Mouse (Mus musculus): ENCODE measurements around the gene Tube1. TPM values are rescaled to one million over a fixed set of nuclear protein-coding genes. Genes with fewer than 3 reads are reported as not detected.

Tube1 gene
- total RNA-seq (2021), result 1 to 10 TPM; 1.6 to 2.0 TPM
- long read RNA-seq, experiment 1, partial matches to known transcripts, result 0 of 2 reads
- long read RNA-seq, experiment 1, other reads (novel, unspliced or antisense), result 0 of 2 reads
- long read RNA-seq, experiment 2, result 0 reads

DNA sequence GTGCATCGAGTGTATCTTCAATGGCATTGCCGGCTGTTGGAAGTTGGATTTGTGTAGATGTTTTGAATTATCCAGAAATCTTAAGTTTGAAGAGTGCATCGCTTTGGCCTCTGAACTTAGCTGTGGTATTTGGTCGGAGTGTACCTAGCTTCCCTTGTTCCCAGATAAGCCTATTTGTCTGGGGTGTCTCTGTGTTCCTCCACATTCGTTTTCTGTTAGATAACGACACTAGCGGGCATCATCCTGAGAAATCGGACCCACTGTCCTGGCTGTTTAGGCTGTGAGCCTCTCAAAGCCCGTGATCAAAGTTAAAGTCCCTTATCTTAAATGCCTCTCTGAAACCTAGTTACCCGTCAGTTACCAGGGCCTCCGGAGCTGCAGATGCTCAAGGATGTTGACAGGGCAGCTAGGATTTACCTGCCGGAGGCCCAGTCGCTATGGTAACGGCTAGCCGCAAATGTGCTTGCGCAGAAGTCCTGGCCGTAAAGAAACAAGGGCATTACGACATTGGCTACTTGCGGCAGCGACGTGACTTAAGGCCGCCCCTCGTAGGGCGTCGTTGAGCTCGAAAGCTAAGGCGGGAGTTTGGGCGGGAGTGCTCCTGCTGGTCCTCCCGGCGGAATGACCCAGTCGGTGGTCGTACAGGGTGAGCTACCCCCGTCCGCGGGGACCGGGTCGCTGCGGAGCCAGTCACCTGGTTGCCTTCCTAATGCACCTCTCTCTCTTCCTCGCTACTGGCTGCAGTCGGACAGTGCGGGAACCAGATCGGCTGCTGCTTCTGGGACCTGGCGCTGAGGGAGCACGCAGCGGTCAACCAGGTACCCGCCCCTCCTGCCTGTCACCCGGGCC lies at the start of gene Tube1, which contains the start of gene Fam229b:
Gene Tube1 (plus strand): TSS at position 515 of the 849 bp plus-strand sequence.
Gene Fam229b (minus strand): TSS at position 453 of the 849 bp plus-strand sequence.
- DNase-seq, result peak; percentile 79

DNA sequence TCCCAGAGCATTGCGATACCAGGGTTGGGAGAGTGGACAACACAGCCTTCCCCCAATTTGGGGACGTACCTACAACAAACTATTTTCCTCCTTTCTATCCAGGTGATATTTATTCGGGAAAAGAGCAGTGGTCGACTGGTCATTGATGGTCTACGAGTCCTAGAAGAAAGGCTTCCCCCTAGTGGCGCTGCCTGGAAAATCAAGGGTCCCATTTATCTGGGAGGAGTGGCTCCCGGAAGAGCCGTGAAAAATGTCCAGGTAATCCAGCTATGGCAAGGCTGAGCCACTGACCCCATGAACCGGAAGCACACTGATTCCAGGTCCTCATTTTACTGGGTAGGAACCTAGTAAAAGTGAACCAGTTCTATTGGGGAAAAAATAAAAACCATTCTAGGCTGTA lies 36.8 kb upstream of the Tube1 start:
- DNase-seq, result peak; percentile 44

DNA sequence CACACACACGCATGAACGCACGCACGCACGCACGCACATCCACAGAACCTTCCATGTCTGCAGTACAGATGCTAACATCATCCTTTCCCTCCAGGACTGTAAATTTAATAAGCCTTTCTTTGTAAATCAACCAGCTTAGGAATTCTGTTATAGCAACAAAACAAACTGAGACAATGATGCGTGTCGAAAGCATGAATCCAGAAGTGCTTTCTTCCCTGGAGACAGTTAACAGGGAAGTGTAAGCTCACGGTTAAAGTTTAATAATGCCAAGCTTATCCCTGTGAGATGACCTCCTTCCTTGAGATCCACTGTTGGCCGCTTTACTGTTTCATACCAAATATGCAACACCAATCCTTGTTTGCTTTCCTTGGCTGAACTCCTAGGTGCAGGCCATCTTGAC lies 35.0 kb upstream of the Tube1 start:
- no peak for DNase-seq

- no peak for DNase-seq
These were observed 28.9 kb upstream of the Tube1 start for GRCm38 (mm10) chr10:39104803-39105449.

- DNase-seq, result no peak
These were observed 27.4 kb upstream of the Tube1 start for GRCm38 (mm10) chr10:39106413-39106812.

- no peak for DNase-seq
These were observed 26.8 kb upstream of the Tube1 start for GRCm38 (mm10) chr10:39106935-39107334.

- no peak for DNase-seq
These were observed 24.8 kb upstream of the Tube1 start for GRCm38 (mm10) chr10:39108837-39109488.

DNA sequence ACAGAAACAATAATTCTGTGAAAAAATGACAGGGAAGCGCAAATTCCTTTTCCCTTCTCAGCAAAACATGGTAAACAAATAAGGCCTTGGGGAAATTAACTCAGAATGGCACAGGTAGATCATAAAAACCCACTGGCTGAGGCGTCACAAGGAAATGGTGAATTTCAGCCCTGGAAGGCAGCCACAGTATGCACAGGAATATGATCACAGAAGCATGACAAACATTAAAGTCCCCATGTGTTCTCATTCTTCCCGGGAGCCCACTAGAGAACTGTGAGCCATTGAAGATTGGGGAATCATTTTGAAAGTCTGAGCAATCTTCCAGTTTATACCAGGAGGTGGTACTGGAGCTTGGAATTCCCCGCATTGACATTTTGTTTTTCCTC lies 24.3 kb upstream of the Tube1 start:
- no peak for DNase-seq

GRCm38 (mm10) chr10:39121412-39121811 lies 12.4 kb upstream of the Tube1 start:
- no peak for DNase-seq

- no peak for DNase-seq
These were observed 4.0 kb downstream of the Tube1 start for GRCm38 (mm10) chr10:39137766-39138165.

GRCm38 (mm10) chr10:39138761-39139160 lies 5.0 kb downstream of the Tube1 start:
- no peak for DNase-seq

GRCm38 (mm10) chr10:39140843-39141242 lies 7.1 kb downstream of the Tube1 start:
- DNase-seq, result no peak

DNA sequence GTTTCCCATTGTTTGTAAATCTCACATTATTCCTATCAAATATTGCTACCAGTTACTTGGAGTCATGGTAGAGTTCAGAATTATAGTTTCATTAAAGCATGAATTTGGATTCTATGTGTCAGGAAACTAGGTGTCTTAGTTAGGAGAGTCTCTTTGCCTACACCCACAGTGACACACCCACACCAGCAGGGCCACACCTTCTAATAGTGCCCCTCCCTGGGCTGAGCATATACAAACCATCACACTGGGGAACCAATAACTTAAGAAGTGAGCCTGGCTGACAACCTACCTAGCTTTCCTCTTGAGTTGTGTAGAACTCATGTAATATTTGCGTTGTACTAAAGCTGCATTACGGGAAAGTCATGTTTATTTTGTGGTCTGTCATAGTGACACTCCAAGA lies 7.6 kb downstream of the Tube1 start:
- DNase-seq, result no peak

DNA sequence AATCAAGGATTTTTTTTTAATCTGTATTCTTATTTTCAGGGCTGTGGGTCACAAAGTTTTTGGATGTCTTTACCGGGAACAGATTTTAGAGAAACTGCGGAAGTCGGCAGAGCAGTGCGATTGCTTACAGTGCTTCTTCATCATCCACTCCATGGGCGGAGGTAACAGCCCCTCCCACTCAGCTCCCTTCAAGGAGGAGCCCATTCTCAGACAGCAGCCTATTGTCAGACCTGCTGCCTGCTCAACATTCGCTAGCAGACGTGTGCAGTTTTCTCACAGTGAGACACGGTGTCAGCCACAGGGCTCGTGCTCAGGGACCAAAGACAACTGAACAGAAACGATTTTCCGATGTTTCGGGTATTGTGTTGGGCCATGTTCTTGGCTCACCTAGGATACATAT lies 8.4 kb downstream of the Tube1 start:
- no peak for DNase-seq

DNA sequence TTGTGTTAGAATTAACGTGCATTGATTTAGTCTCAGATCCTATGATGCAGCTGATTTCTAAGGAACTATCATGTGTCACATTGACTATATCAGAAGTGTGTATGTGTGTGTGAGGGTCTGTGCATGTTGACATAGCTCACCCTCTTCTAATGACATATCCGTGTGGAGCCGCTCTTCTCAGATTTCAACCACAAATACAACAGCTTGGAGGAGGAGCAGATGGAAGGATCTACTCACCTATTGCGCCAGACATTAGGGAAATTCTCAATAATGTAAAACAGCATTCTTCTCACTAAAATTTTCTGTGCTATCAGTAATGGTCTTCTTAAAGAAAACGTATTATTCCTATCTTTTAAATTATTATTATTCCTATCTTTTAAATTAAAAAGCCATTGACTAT lies 22.9 kb downstream of the Tube1 start:
- DNase-seq, result no peak

GRCm38 (mm10) chr10:39157321-39157720 lies 23.5 kb downstream of the Tube1 start:
- DNase-seq, result no peak

GRCm38 (mm10) chr10:39158306-39158705 lies 24.5 kb downstream of the Tube1 start:
- DNase-seq, result no peak

GRCm38 (mm10) chr10:39161406-39161805 lies 27.6 kb downstream of the Tube1 start:
- no peak for DNase-seq

DNA sequence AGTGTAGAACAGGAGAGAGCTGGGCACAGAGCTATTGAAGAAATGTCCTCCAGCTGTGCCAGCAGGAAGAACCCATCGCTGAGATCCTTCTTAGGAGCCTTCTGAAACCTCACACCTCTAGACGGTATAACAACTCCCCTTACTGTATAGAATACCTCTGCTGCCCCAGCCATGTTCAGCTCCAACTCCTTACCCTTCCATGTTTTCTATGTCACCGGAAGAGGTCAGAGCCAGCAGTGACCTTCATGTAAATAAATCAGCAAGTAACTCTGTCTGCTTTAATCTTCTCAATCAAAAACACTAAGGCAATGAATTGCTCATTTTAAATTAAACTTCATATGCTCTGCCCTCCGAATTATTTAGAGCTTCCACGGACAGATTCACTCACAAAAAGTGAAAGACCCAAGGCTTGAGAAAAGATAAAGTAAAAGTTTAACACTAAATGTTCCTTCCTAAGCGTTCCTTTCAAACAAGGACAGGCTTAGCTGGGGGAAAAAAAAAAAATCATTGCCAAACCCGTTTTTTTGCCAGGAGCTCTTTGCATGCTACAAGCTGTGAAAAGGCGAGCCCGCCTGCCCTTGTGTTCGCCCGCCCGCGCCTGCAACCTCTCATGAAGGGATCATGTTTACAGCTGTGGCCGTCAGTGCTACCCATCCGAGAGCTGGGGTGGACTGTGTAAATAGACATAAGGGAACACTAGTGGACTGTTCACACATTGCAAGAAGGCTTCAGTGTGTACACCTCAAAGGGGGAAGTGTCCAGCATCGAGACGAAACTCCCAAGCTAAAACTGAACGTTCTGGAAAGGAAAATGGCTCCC lies 29.1 kb downstream of the Tube1 start:
- DNase-seq, result peak; percentile 36

DNA sequence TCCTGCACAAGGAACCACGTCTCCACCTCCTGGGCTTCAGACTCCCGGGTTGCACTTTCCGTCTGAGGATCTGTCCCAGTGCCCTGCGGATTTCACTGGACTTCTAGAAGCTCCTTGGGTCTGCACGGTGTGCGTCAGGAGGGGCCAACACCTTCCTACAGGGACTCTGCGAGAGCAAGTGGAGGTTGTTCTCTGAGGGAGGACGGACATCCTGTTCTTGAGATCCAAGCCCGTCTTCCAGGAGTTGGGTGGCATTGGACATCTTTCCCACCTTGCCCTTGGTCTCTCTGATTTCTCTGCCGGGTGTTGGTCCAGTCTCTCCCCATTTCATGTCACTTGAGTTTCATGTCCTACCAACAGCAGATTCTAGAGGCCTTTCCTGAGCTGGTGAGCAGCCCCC lies 29.9 kb downstream of the Tube1 start, which contains the start of gene Ccn6:
Gene Ccn6 (minus strand): TSS at position 101 of the 400 bp plus-strand sequence.
- DNase-seq, result no peak

GRCm38 (mm10) chr10:39165632-39166115 lies 31.9 kb downstream of the Tube1 start:
- peak; percentile 42 for DNase-seq

GRCm38 (mm10) chr10:39167611-39168010 lies 33.8 kb downstream of the Tube1 start:
- DNase-seq, result no peak

Measured in gastrocnemius, postnatal 10 days (tissue).